Mouse (Mus musculus): Measurements from ENCODE around the gene Agap1. TPM values are rescaled to one million over a fixed set of nuclear protein-coding genes. Genes with fewer than 3 reads are reported as not detected.

The Agap1 gene
- polyA plus RNA-seq, 1 experiment: 31.6 TPM

DNA sequence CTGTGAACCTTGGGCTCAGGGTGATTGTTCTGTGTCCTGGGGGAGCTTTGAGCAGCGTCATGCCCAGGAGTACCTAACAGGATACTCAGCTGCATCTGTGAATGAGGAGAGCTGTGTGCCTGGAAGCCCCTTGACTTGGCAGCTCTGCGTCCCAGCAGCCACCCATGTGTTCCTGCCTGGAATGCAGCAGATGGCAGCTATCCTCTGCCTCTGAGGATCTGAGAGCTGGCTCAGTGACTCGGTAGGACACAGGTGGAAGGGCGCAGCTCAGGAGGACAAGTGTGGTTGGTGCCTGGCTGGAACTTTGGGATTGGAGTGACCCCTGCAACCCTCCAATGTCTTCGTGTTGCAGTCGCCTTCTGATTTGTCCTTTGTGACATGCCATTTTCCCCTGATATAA is 156.9 kb downstream of the Agap1 start:
- DNase-seq: no peak
- Histone ChIP-seq H3K4me1 (ENCODE audit: control insufficient read depth, insufficient read depth, low read length) (no peaks in the 10 kb centered on the region), H3K4me3 (ENCODE audit: insufficient read depth, low read depth, low read length) (no peak overlapping the region), H3K27me3 (replicated peaks; ENCODE audit: control insufficient read depth, insufficient read depth, low read length) (no peaks in the 10 kb centered on the region), H3K27ac (ENCODE audit: insufficient read depth, low read depth, low read length) (no peak overlapping the region), H3K36me3 (ENCODE audit: control insufficient read depth, insufficient read depth, low read length) (no peaks in the 10 kb centered on the region)
- TF ChIP-seq POLR2A (IDR thresholded peaks at IDR 0.05; ENCODE audit: low read depth, low read length) (no peak), CTCF (conservative IDR thresholded peaks at IDR 0.05; ENCODE audit: insufficient read depth, insufficient read length, low read depth, low read length) (no peak)
- 97% methylated on average over 6 of the region's 6 CpGs for WGBS

DNA sequence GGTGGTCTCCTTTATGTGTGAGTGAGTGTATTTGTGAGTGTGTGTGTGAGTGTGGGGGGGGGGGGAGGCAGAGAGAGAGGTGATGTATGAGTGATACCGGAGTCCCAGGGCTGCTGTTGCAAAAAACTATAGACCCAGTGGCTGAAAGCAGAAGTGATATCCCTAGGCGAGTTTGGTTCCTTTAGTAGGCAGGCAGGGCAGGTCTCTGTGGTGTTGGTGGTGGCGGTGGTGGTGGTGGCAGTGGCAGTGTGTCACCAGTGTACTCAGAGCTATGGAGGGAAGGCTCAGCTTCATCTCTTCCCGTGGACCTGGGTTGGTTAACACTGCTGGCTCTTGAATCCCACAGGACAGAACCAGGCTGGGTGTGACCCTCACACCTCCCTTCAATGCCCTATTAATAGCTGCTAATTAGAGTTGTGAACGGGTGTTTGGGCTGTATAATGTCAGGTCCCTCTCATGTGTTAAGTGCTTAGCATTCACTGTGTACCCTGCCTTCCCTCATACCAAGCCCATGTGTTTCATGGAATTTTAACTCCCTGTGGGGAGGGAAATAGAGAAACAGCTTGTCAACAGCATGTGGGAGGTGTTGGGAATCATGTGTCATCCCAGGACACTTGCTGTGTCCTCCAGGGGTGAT is 158.7 kb downstream of the Agap1 start:
- no peak overlapping the region for H3K27ac ChIP-seq (ENCODE audit: insufficient read depth, low read depth, low read length)
- no peak for DNase-seq
- no peaks in the 10 kb centered on the region for H3K36me3 ChIP-seq (ENCODE audit: control insufficient read depth, insufficient read depth, low read length)
- H3K4me1 ChIP-seq (ENCODE audit: control insufficient read depth, insufficient read depth, low read length): no peaks in the 10 kb centered on the region
- WGBS: 69% methylated on average over 5 of the region's 5 CpGs
- TF ChIP-seq POLR2A (IDR thresholded peaks at IDR 0.05; ENCODE audit: low read depth, low read length): no peak
- TF ChIP-seq CTCF (conservative IDR thresholded peaks at IDR 0.05; ENCODE audit: insufficient read depth, insufficient read length, low read depth, low read length): no peak
- H3K27me3 ChIP-seq (replicated peaks; ENCODE audit: control insufficient read depth, insufficient read depth, low read length): no peaks in the 10 kb centered on the region
- H3K4me3 ChIP-seq (ENCODE audit: insufficient read depth, low read depth, low read length): no peak overlapping the region

DNA sequence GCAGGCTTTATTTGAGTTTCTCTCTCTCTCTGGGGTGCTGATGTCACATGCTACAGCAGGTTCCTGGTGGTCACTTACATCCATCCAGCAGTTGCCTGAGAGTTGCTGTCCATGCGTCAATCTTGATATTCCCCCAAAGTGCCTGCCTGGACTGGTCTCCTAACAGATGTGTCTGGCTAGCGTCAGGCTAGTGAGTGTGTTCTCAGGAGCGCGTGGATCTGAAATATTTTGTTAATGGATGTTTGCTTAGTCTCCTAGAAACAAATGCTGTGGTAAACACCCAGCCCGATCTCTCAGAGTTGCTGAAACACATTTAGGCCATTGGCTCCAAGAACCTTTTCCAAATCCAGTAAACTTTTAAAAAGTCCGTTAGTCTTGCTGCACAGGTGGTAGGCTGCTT is 161.9 kb downstream of the Agap1 start:
- no peak overlapping the region for H3K27ac ChIP-seq (ENCODE audit: insufficient read depth, low read depth, low read length)
- TF ChIP-seq POLR2A (IDR thresholded peaks at IDR 0.05; ENCODE audit: low read depth, low read length) (no peak), CTCF (conservative IDR thresholded peaks at IDR 0.05; ENCODE audit: insufficient read depth, insufficient read length, low read depth, low read length) (no peak)
- WGBS: 86% methylated on average over 6 of the region's 6 CpGs
- H3K4me3 ChIP-seq (ENCODE audit: insufficient read depth, low read depth, low read length): no peak overlapping the region
- no peak for DNase-seq
- H3K36me3 ChIP-seq (ENCODE audit: control insufficient read depth, insufficient read depth, low read length): no peaks in the 10 kb centered on the region
- no peaks in the 10 kb centered on the region for H3K4me1 ChIP-seq (ENCODE audit: control insufficient read depth, insufficient read depth, low read length)
- H3K27me3 ChIP-seq (replicated peaks; ENCODE audit: control insufficient read depth, insufficient read depth, low read length): no peaks in the 10 kb centered on the region

DNA sequence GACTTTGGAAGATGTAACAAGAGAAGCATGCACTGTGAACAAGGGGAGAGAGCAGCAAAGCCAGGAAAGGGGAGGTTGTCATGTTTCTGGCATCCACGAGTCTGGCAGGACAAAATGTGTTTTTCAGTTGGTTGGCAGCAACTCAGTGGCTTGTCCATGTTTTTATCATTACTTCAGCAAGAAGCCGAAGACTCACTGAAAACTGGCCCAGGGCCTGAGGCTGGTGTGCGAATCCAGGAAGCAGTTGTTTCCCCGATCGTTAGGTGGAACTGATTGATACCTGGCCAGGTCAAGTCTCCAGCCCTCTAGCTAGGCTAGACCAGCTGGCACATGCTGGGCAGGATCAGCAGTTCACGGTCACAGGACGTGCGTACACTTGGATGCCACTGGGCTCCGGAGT is 162.7 kb downstream of the Agap1 start:
- Histone ChIP-seq H3K27me3 (replicated peaks; ENCODE audit: control insufficient read depth, insufficient read depth, low read length) (no peaks in the 10 kb centered on the region), H3K4me1 (ENCODE audit: control insufficient read depth, insufficient read depth, low read length) (peaks cover 6% of the 10 kb centered on the region), H3K4me3 (ENCODE audit: insufficient read depth, low read depth, low read length) (no peak overlapping the region), H3K27ac (ENCODE audit: insufficient read depth, low read depth, low read length) (no peak overlapping the region), H3K36me3 (ENCODE audit: control insufficient read depth, insufficient read depth, low read length) (no peaks in the 10 kb centered on the region)
- WGBS: 50% methylated on average over 9 of the region's 9 CpGs
- DNase-seq: peak; percentile 18
- TF ChIP-seq POLR2A (IDR thresholded peaks at IDR 0.05; ENCODE audit: low read depth, low read length) (no peak), CTCF (conservative IDR thresholded peaks at IDR 0.05; ENCODE audit: insufficient read depth, insufficient read length, low read depth, low read length) (no peak)

DNA sequence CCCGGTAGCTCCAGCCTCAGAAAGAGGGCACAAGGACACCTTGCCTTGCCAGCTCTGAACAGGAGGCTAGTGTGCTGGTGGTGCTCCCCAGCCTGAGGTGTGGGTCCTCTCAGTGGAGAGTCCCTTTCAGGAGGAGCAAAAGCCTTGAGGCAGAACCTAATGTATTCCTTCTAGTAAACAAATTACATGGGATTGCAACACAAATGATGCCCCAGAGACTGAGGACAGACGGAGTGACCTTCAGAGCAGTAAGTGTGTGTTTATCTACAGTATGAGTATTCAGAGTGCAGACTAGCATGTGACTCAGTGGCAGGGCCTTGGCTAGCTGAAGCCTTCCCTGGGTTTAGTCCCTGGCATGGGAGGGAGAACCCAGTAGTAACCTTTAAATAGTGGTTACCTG is 165.4 kb downstream of the Agap1 start:
- peak; percentile 29 for DNase-seq
- 52% methylated on average over 2 of the region's 2 CpGs for WGBS
- Histone ChIP-seq H3K27ac (ENCODE audit: insufficient read depth, low read depth, low read length) (no peak overlapping the region), H3K4me3 (ENCODE audit: insufficient read depth, low read depth, low read length) (no peak overlapping the region), H3K36me3 (ENCODE audit: control insufficient read depth, insufficient read depth, low read length) (no peaks in the 10 kb centered on the region), H3K4me1 (ENCODE audit: control insufficient read depth, insufficient read depth, low read length) (peaks cover 7% of the 10 kb centered on the region), H3K27me3 (replicated peaks; ENCODE audit: control insufficient read depth, insufficient read depth, low read length) (no peaks in the 10 kb centered on the region)
- TF ChIP-seq POLR2A (IDR thresholded peaks at IDR 0.05; ENCODE audit: low read depth, low read length) (no peak), CTCF (conservative IDR thresholded peaks at IDR 0.05; ENCODE audit: insufficient read depth, insufficient read length, low read depth, low read length) (no peak)

DNA sequence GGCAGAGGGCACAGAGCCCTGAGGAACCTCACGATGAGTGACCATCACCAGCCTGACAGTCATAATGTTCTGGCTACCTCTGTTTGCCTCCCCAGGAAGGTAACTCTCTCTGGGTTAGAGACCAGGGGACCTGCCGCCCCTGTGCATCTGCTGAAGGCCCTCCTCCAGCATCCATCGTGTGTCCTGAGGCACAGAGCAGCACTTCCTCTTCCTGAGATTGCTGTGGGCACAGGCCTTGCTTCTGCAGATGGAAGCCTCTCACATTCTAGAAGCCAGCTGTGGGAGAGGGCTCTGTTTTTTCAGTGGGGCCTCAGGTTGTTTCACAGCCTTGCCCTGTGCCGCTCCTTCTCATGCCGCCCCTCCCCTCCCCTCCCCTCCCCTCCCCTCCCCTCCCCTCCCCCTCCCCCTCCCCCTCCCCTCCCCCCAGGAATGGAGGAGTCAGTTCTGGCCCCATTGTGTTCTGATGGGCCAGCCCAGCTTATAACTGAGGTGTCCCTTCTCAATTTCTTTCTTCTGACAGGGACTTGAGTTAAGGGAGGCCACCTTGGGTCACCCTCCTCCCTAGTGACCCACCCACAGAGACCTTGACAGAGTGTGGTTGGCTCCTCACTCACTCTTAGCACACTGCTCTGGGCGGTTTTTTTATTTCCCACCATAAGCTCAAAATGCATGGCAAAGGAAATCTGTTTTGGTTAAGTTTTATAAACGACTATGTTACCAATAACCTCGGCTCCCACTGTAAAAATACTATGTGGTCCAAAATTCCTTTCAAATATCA is 166.6 kb downstream of the Agap1 start:
- WGBS: 47% methylated on average over 8 of the region's 8 CpGs
- no peak for DNase-seq
- TF ChIP-seq CTCF (conservative IDR thresholded peaks at IDR 0.05; ENCODE audit: insufficient read depth, insufficient read length, low read depth, low read length) (no peak), POLR2A (IDR thresholded peaks at IDR 0.05; ENCODE audit: low read depth, low read length) (no peak)
- no peaks in the 10 kb centered on the region for H3K27me3 ChIP-seq (replicated peaks; ENCODE audit: control insufficient read depth, insufficient read depth, low read length)
- H3K4me3 ChIP-seq (ENCODE audit: insufficient read depth, low read depth, low read length): no peak overlapping the region
- peaks cover 7% of the 10 kb centered on the region for H3K4me1 ChIP-seq (ENCODE audit: control insufficient read depth, insufficient read depth, low read length)
- no peak overlapping the region for H3K27ac ChIP-seq (ENCODE audit: insufficient read depth, low read depth, low read length)
- H3K36me3 ChIP-seq (ENCODE audit: control insufficient read depth, insufficient read depth, low read length): no peaks in the 10 kb centered on the region

DNA sequence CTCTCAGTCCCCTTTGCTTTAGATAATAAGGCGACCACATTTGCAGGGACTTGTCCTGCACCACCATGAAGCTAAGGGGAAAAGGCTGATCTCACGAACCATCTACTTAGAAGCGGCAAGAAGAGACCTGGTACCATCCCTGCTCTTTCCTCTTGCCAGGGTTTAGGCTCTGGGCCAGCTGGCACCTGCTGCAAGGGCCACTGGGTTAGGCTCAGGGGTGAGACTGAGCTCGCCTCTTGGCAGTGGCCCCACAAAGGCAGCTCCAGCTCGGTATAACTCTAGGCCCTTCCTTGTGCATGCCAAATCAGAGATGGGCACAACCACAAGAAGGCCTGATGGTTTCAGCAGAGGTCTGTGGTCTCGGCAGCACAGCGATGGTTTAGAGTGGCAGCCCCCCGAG is 167.3 kb downstream of the Agap1 start:
- DNase-seq: peak; percentile 92
- peaks cover 7% of the 10 kb centered on the region for H3K4me1 ChIP-seq (ENCODE audit: control insufficient read depth, insufficient read depth, low read length)
- no peak overlapping the region for H3K4me3 ChIP-seq (ENCODE audit: insufficient read depth, low read depth, low read length)
- WGBS: 48% methylated on average over 8 of the region's 8 CpGs
- no peaks in the 10 kb centered on the region for H3K27me3 ChIP-seq (replicated peaks; ENCODE audit: control insufficient read depth, insufficient read depth, low read length)
- H3K27ac ChIP-seq (ENCODE audit: insufficient read depth, low read depth, low read length): no peak overlapping the region
- no peak for TF ChIP-seq CTCF (conservative IDR thresholded peaks at IDR 0.05; ENCODE audit: insufficient read depth, insufficient read length, low read depth, low read length)
- no peak for TF ChIP-seq POLR2A (IDR thresholded peaks at IDR 0.05; ENCODE audit: low read depth, low read length)
- H3K36me3 ChIP-seq (ENCODE audit: control insufficient read depth, insufficient read depth, low read length): no peaks in the 10 kb centered on the region

Data from kidney, adult 2 months (tissue).